Mouse (Mus musculus) 3134 (cell line): Measurements from ENCODE around the gene Col12a1.
A peak's percentile ranks its signal among the peaks of the same experiment; 100 is the strongest.
"Not testable (repeated sequence)": the region's sequence is repeated elsewhere in the genome, so short reads cannot be mapped to it uniquely, and the experiment has no call there.

Experiments used
- DNase-seq: peaks from one replicate; pipeline ENCODE4 v3.0.0-alpha.2; 2011; ENCODE audit warnings: low spot score; ENCODE audit not compliant: insufficient read length; ENCODE audit errors: extremely low read depth

Col12a1 gene

DNA sequence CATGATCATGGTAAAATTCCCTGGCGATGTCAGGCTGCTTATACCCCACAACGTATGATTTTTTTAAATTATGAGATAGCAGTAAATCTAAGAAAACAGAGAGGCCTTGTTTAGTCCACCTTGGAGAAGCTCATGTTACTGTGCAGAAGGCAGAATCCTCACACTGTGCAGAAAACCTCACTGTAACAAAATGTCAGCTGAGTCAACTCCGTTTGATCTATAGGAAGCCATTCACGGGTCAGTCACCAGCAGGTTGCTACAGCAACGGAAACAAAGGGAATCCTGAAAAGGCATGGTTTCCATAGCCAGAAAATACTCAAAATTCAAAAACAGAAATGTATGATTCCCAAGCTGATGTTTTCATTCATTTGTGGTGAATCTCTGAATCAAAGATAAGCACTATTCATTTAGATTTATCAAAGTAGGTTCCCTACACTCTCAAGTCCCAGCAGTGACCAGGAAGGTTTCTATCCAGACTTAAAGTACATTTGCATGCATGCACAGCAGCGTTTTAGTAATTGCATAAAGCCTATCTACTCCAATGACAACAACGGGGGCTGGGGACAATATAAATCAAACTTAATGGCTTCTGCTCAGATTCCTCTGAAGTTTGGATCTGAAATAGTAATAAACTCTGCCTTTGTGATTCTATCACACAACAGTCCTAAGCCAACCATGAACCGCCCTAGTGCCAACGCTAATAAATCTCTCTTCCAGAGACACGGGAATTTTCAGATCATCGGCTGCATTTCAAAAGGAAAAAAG is 28.7 kb downstream of the Col12a1 start:
- DNase-seq = no peak

DNA sequence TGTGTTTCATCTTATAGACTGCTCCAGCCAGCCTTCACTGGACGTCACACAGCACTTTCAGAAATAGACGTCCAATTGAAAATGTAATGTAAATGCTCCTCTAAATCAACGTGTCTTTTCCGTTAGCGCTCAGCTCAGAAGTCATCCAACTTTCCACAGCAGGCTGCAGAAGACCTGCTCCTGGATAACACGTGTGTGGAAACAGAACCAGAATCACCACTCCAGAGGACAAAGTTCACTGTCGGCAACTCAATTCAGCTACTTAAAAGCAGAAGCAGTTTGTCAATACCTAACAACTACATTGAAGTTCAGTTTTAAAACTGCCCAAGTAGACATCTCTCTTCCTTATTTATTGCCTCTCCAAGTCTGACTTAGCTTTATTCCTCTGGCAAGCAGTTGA is 29.3 kb downstream of the Col12a1 start:
- no peak for DNase-seq

DNA sequence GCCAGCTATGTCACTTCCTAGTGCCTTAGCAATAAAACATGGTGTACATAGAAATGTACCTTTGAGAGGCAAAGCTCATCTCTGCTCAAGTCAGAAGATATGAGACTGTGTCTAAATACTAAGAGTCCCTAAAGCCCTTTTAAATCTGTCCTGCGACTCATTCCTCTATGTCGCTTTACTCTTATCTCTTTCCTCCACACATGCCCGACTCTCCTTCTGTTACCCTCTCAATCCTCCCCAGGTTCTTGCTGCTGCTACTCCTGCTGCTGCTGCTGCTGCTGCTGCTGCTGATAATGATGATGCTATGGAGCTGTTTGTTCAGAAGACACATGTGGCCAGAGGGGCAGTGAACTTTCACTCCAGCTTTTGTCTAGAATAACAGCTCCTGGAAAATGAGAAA is 31.4 kb downstream of the Col12a1 start:
- DNase-seq = no peak

DNA sequence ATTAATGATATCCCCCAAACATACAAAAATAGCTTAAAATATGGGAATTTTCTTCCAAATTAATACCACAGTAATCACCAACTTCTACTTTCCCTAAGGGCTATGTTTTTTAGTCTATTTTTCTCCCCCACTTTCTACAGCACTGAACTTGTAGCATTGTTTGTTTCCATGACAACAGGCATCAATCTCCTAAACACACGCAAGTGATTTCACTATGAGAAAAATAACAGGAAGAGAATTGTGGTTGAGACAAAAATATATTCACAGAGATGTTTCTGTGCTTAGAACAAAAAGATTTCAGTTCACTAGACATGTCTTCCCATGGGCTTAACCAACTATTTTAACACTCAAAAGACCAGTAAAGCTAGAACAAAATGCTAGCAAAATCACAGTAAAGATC is 32.6 kb downstream of the Col12a1 start:
- no peak for DNase-seq

DNA sequence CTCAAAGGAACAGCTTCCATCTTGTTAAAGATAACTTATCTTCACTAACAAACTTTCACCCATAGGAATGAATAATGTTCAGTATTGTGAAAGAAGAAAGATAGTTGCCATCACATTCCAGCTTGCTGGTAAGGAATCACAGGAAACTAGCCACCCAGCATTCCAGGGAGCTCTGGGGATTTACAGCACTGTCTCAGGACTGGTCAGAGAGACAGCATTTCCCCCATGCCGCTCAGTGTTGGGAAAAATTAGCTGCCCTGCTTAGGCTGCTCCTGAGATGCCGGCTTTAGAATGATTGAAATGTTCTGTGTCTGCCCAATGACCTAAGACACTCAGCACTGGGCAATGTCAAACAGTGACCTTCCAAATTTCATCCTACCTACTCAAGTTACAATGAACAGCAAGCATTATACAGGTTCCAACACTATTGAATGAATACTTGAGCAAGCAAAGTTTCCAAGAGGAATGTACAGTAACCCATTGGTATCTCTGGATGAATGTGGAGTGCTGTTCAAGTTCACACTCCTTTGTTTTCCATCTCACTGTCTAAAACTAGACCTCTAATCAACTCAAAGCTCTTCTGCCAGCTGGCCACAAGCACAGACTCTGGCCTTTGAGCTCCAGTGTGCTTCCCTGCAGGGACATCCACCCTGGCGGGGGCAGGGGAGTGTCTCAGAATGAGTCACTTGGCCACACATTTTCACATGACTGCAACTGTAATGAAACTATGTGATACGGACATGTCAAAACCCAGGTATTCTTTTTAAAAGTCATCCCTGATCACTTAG is 38.0 kb downstream of the Col12a1 start:
- peak; percentile 52 for DNase-seq

DNA sequence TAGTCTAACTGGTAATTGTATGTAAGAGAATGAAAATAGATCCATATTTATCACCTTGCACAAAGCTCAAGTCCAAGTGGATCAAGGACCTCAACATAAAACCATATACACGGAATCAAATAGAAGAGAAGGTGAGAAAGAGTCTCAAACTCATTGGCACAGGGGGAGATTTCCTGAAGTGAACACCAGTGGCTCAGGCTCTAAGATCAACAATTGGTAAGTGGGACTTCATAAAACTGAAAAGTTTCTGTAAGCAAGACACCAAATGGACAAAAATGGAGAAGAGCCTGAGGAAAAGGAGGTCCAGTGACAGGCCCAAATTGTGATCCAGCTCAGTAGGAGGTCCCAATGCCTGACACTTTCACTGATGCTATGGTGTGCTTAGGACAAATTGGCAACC is 49.8 kb downstream of the Col12a1 start:
- DNase-seq = not testable (repeated sequence)

DNA sequence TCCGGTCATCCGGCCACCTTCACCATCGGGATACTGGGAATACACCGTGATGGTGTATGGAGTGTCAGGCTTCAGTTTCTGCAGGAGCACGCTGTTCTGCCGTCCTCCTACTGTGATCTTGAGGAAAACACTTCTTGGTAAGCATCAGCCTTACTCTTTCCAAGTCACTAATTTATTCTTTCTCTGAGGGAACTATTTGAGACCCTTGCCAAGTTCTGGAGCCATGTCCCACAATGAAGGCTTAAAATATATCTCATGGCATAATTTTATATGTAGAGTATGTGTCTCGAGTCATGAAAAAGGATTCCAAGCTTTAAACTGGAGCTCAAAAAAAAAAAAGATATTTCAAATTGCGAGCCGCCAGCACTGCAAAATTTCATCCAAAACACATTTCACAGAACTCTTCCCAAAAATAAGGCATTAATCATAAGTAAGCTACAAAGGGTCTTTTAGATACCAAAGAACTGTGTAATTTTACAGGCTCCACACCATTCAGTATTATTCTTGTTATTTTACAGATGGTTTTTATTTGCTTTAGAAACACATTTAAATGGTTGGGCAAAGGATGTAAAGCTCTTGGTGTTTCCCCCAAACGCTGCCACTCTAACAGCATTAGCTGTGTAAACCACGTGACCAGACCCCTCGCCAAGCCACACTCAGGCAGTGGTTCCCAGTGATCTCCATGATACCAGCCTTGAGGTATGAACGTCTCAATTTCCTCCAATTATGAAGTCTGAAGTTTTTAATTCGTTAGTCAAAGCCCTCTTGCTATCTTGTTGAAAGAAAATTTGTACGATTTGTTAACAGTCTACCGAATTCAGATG is 65.1 kb downstream of the Col12a1 start:
- DNase-seq = no peak

DNA sequence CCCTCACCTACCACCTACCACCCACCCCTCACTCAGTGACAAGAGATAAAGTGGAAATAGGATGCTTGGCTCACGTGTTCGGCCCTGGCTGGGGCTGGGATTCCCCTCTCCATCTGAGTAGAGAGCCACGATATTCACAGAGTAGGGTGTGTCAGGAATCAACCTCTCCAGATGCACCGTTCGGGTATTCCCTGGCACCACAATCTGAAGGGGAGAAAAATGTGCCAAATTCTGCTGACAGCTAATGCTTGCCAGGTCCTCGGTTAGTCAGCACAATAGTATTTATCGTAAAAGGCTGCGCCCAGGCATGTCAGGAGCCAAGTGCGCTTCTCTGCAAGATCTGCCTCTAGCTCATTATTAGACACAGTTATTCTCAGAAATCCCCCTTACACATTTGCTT is 70.0 kb downstream of the Col12a1 start:
- peak; percentile 68 for DNase-seq

DNA sequence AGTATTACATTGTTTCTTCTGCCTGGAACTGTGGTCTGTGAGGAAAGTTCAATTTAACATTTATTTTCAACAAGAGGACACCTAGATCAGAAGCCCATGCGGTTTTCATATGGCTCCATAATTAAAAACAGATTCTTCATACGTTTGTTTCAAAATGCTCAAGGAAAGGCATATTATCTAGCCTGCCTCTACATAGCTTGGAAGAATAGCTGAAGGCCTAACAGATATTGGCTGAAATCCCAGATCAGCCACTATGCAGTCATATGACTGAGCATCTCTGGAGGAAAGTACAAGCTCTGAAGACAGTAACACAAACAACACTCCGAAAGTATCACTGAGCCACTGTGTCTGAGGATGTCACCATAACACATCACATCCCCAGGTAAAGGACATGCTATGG is 72.9 kb downstream of the Col12a1 start:
- DNase-seq = no peak

DNA sequence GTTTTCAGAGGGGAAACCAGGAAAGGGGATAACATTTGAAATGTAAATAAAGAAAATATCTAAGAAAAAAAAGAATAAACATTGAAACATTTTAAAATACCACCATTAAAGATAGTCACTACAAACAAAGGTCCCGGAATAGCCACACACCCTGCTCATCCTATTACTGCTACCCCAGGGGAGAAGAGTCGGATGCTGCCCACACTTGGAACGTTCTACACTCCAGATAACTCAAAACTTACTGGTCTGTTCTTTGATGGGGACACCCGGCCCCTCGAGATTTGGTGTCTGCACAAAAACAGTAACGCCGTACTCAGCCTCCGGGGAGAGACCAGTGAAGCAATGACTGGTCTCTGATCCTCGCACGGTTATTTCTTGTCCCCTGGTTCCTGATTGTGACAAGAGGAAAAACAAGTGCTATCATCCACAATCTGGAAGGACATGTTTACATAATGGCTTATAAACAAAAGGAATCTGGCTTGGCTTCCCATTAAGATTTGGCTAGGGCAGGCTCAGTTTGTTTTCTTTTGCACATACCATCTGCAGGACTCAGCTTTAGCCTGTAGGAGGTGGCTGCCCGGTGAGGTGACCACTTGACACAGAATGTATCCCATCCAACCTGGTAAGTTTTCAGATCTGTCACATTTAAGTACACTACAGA is 79.1 kb downstream of the Col12a1 start:
- DNase-seq = peak; percentile 18

DNA sequence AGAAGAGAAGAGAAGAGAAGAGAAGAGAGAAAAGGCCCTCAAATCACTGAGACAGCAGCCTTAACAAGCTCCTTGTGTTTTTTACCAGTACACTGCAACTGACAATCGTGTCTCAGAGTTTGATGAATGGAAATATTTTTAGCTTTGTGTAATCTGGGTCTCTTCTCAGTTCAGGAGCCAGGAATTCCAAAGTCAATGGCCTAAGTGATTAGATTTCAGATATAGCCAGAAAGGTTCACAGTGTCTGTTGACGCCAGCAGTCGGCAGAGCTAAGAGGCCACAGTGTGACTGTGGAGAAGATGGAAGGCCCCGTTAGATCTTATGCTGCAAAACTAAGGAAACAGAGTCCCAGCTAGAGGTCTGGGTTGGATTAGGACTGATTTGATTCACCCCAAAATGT is 80.8 kb downstream of the Col12a1 start:
- DNase-seq = no peak

DNA sequence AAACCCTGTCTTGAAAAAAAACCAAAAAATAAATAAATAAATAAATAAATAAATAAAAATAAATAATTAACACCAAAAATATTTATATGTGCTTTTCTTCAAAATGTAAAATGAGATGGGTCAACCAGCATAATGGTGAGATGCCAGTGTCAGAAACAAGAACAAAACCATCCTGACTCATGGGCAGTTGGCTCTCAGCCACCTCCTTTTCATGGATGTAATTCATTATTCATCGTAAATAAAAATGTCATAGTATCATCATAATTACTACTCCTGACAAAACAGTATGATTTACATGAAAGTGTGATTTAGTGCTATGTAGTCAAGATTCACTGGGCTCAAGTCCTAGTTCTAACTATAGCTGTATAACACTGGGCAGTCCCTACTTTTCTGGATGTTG is 84.6 kb downstream of the Col12a1 start:
- DNase-seq = no peak

DNA sequence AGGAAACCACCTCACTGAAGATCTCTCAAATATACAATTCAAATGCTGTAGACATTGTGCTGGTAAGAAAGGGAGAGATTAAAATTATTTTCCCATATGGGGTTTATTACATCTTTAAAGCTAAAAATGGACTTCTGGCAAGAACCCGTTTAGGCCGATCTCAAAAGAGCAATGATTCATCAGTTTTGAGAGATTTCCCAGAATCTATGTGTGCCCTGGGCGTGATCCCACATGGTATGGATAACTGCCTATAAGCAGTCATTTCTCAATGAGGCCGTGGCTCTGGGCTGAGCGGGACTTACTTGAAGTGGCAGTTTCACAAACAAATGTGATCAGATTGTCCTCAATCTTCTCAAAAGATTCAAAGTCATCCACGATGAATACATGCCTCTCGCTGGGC is 87.4 kb downstream of the Col12a1 start:
- DNase-seq = no peak

DNA sequence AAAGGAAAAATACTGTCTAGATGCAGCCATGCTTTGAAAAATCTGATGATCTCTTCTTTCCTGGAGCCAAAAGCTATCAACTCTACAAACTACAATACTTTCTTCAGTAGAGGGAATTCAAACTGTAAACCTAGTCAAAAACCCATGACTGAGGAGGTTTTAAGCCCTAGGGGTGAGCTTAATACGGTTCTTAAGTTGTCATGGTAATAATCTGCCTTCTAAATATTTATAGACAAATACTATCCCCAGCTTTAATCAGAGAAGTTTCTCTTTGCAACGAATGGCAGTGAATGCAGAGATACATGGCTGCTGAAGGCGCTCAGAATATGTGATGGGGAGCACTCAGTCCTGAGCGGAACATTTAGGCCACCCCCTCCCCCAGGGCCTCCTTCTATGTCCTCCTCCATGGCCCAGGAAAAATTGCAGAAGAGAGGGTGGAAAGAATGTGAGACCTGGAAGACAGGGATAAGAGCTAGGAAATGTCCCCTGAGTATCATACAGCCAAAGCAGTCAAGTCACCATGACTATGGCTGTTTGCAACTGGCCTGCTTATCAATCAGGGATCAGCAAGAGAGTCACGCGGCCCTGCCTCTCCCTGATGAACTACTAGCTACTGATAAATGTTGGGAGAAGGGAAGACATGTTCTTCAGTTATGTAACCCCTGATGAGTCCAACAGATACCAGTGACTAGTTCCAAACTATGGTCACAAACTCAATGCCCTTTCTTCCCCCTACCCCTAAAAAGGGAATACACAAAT is 99.6 kb downstream of the Col12a1 start:
- DNase-seq = no peak

DNA sequence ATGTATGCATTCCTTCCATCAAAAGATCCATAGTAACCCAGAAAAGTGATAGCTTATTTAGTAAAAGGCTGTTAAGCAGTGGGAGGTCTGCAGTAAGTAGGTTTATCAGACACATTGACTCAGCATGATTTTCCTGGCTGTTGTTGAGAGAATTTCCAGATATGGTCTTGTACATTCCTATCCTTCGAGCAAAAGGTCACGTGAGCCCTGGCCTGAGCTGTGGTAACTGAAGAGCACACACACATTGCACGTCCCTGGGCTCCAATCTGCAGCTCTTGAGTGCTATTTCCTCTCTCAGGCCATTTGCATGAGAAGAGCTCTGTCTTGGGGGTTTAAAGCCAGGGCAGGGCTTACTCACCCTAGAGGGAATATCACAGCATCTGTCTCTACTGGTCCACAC is 101.3 kb downstream of the Col12a1 start:
- DNase-seq = peak; percentile 40

DNA sequence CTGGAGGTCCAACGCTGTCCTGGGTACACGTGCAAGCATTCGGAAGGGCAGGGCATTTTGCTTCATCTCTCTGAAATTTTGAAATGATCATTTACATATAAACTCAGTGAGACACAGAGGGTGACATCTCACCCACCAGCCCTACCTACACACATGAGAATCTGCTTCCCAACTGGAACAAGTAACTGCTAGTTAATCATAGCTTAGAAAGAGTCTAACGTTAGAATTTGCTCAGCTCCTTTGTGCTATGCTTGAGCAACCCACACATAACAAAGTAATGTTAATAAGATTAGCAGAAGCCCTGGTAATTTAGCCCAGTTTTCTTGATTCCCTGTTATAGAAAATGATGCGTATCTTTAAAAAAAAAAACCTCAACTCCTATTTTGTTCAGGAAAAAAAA is 102.6 kb downstream of the Col12a1 start:
- DNase-seq = no peak

DNA sequence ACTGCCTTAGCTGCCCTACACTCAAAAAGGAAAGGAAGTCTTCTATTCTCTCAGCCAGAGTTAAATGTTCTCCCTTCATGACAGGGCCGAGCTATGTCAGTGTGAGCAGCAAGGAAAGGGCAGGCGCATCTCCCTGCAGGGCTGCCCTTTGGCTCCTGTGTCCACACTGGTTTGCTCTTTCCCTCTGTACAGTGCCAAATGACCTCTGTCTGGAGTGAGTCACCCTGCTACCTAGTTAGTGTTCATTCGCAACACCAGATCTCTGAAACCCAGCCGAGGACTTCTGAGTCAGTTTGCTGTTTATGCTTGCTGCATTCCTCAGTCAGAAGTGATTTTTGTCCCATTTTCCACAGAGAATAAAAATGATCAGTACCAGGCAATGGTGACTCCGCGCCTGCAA is 108.3 kb downstream of the Col12a1 start:
- peak; percentile 80 for DNase-seq

DNA sequence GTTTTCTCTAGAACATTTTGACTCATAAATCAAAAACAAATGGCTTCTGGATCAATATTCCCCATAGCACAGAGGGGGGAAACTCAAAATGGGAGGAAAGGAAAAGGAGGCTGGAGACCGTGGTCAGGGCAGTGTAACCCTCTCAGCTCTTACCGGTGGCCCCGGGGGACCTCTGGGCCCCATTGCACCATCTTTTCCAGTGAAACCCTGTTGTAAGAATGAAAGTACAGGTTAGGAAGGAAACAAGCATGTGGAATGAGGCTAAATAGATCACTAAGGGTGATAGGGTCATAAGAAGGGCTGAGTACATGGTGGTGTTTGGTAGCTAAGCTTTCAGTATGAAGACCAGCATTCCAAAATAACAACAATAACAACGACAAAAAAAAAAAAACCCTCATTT is 109.0 kb downstream of the Col12a1 start:
- peak; percentile 28 for DNase-seq

DNA sequence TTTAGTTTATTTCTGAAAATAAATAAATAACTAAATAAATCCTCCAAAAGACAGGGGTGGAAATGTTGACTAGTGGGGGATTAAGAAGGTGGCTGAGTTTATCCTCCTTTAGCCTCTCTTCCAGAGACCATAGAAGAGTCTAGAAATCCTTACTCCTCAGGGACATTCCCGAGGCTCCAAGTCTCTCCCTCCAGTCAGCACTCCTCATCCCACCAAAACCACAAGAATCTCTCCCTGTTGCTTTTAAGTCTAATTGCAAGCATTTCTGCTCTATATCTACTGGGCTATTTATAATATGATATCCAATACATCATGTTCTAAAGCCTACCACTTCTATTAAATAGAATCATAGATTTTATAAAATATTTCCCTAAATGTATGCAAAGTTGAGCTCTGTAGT is 109.8 kb downstream of the Col12a1 start:
- peak; percentile 31 for DNase-seq

DNA sequence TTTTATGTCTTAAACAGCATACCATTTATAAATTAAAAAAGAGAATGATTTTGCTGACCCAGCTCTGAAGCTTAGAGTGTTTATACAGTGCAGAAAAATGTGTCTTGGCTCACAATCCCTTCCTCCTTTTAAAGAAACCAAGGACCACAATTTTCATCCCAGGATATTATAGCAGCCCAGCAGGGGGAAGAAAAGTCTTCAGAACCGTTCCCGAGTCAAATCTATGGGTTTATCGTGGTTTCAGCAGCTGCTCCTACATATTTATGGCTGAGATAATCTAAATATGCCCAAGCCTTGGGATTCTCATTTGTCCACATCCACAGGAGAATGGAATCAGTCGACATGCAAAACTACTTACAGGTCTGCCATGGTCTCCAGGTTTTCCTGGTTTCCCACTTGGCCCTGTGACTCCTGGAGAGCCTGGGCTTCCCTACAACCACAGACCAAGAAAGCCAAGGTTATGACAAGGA is 110.5 kb downstream of the Col12a1 start:
- peak; percentile 61 for DNase-seq
